Mouse (Mus musculus): ENCODE data around the gene Habp2.

The Habp2 gene

GRCm38 (mm10) chr19:56366625-56367024 is 79.7 kb downstream of the Habp2 start:
- TF ChIP-seq GATA4 (IDR thresholded peaks at IDR 0.05; ENCODE audit: insufficient replicate concordance, low read length), result no peak

GRCm38 (mm10) chr19:56367778-56368177 is 80.8 kb downstream of the Habp2 start:
- no peak for TF ChIP-seq GATA4 (IDR thresholded peaks at IDR 0.05; ENCODE audit: insufficient replicate concordance, low read length)

GRCm38 (mm10) chr19:56368912-56369311 is 82.0 kb downstream of the Habp2 start:
- TF ChIP-seq GATA4 (IDR thresholded peaks at IDR 0.05; ENCODE audit: insufficient replicate concordance, low read length), result no peak
